Mouse (Mus musculus): ENCODE measurements around the gene Krtcap3. TPM values are rescaled to one million over a fixed set of nuclear protein-coding genes. Genes with fewer than 3 reads are reported as not detected.
A peak's percentile ranks its signal among the peaks of the same experiment; 100 is the strongest.

Gene Krtcap3
- polyA plus RNA-seq, 1 experiment: 25.0 TPM

- no peak for DNase-seq (ENCODE audit: low read depth in 1 of 2, low spot score in 2 of 2)
- 70% methylated on average over 3 of the region's 3 CpGs for WGBS
- Histone ChIP-seq H3K27me3 (ENCODE audit: control insufficient read depth, insufficient read depth, low read length) (no peaks in the 10 kb centered on the region), H3K27ac (ENCODE audit: insufficient read depth, low read length) (peak overlapping the region; percentile 82), H3K4me1 (ENCODE audit: control insufficient read depth, insufficient read depth, insufficient read length) (peaks cover 18% of the 10 kb centered on the region; the same call in 1 of the 2 replicates), H3K4me3 (ENCODE audit: extremely low read depth, insufficient read depth, insufficient read length) (no peak overlapping the region), H3K36me3 (ENCODE audit: control insufficient read depth, insufficient read depth, low read length) (peaks cover 2% of the 10 kb centered on the region; the same call in 1 of the 2 replicates)
- TF ChIP-seq CTCF (IDR thresholded peaks at IDR 0.05; ENCODE audit: extremely low read depth, insufficient read depth, insufficient read length, insufficient replicate concordance): no peak
- TF ChIP-seq POLR2A (IDR thresholded peaks at IDR 0.05; ENCODE audit: low read depth, low read length): no peak
These were observed 38.2 kb downstream of the Krtcap3 start for GRCm38 (mm10) chr5:31289626-31290230.

- H3K4me1 ChIP-seq (ENCODE audit: control insufficient read depth, insufficient read depth, insufficient read length): peaks cover 24% of the 10 kb centered on the region
- H3K36me3 ChIP-seq (ENCODE audit: control insufficient read depth, insufficient read depth, low read length): peaks cover under 1% of the 10 kb centered on the region; the same call in 1 of the 2 replicates
- H3K27ac ChIP-seq (ENCODE audit: insufficient read depth, low read length): peak within 1 kb of the TSS; percentile 90
- H3K27me3 ChIP-seq (ENCODE audit: control insufficient read depth, insufficient read depth, low read length): peaks cover 7% of the 10 kb centered on the region
- peak within 1 kb of the TSS; percentile 68 for H3K4me3 ChIP-seq (ENCODE audit: extremely low read depth, insufficient read depth, insufficient read length)
- DNase-seq (ENCODE audit: low read depth in 1 of 2, low spot score in 2 of 2): peak; percentile 94 to 99
- whole genome bisulfite sequencing: 1% methylated on average over 45 of the region's 45 CpGs
- TF ChIP-seq POLR2A (IDR thresholded peaks at IDR 0.05; ENCODE audit: low read depth, low read length) (peak; percentile 23; the same call in 1 of the 2 replicates), CTCF (IDR thresholded peaks at IDR 0.05; ENCODE audit: extremely low read depth, insufficient read depth, insufficient read length, insufficient replicate concordance) (no peak)
These were observed 39.2 kb downstream of the Krtcap3 start, which contains the start of gene Ift172 for GRCm38 (mm10) chr5:31290521-31291360. TSS of gene Ift172 (minus strand) at chr5:31291116.

GRCm38 (mm10) chr5:31291361-31291688 is 39.8 kb downstream of the Krtcap3 start:
- Histone ChIP-seq H3K4me1 (ENCODE audit: control insufficient read depth, insufficient read depth, insufficient read length) (peaks cover 25% of the 10 kb centered on the region), H3K27ac (ENCODE audit: insufficient read depth, low read length) (peak overlapping the region; percentile 90), H3K4me3 (ENCODE audit: extremely low read depth, insufficient read depth, insufficient read length) (peak overlapping the region; percentile 68), H3K36me3 (ENCODE audit: control insufficient read depth, insufficient read depth, low read length) (no peaks in the 10 kb centered on the region), H3K27me3 (ENCODE audit: control insufficient read depth, insufficient read depth, low read length) (peaks cover 11% of the 10 kb centered on the region)
- DNase-seq (ENCODE audit: low read depth in 1 of 2, low spot score in 2 of 2): no peak
- WGBS: 7% methylated on average over 9 of the region's 9 CpGs
- no peak for TF ChIP-seq CTCF (IDR thresholded peaks at IDR 0.05; ENCODE audit: extremely low read depth, insufficient read depth, insufficient read length, insufficient replicate concordance)
- no peak; the same call in 1 of the 2 replicates for TF ChIP-seq POLR2A (IDR thresholded peaks at IDR 0.05; ENCODE audit: low read depth, low read length)

GRCm38 (mm10) chr5:31294964-31295605 is 43.6 kb downstream of the Krtcap3 start:
- H3K4me1 ChIP-seq (ENCODE audit: control insufficient read depth, insufficient read depth, insufficient read length): peaks cover 8% of the 10 kb centered on the region
- WGBS: 26% methylated on average over 29 of the region's 29 CpGs
- no peaks in the 10 kb centered on the region for H3K36me3 ChIP-seq (ENCODE audit: control insufficient read depth, insufficient read depth, low read length)
- H3K27me3 ChIP-seq (ENCODE audit: control insufficient read depth, insufficient read depth, low read length): peaks cover 15% of the 10 kb centered on the region
- DNase-seq (ENCODE audit: low read depth in 1 of 2, low spot score in 2 of 2): no peak
- H3K27ac ChIP-seq (ENCODE audit: insufficient read depth, low read length): no peak overlapping the region
- H3K4me3 ChIP-seq (ENCODE audit: extremely low read depth, insufficient read depth, insufficient read length): peak overlapping the region; percentile 51; the same call in 1 of the 2 replicates
- TF ChIP-seq CTCF (IDR thresholded peaks at IDR 0.05; ENCODE audit: extremely low read depth, insufficient read depth, insufficient read length, insufficient replicate concordance): no peak
- no peak for TF ChIP-seq POLR2A (IDR thresholded peaks at IDR 0.05; ENCODE audit: low read depth, low read length)

- no peak for DNase-seq (ENCODE audit: low read depth in 1 of 2, low spot score in 2 of 2)
- 3% methylated on average over 43 of the region's 46 CpGs for WGBS
- H3K27ac ChIP-seq (ENCODE audit: insufficient read depth, low read length): no peak within 1 kb of the TSS
These were observed 44.2 kb downstream of the Krtcap3 start, which contains the start of gene Fndc4 for GRCm38 (mm10) chr5:31295606-31296141. TSS of gene Fndc4 (minus strand) at chr5:31296080.

GRCm38 (mm10) chr5:31297047-31297757 is 45.7 kb downstream of the Krtcap3 start, which contains the start of gene Gckr:
TSS of gene Gckr (plus strand) at chr5:31297443.
- Histone ChIP-seq H3K4me1 (ENCODE audit: control insufficient read depth, insufficient read depth, insufficient read length) (peaks cover 7% of the 10 kb centered on the region; the same call in 1 of the 2 replicates), H3K27ac (ENCODE audit: insufficient read depth, low read length) (no peak within 1 kb of the TSS), H3K4me3 (ENCODE audit: extremely low read depth, insufficient read depth, insufficient read length) (no peak within 1 kb of the TSS), H3K27me3 (ENCODE audit: control insufficient read depth, insufficient read depth, low read length) (peaks cover 15% of the 10 kb centered on the region), H3K36me3 (ENCODE audit: control insufficient read depth, insufficient read depth, low read length) (no peaks in the 10 kb centered on the region)
- TF ChIP-seq CTCF (IDR thresholded peaks at IDR 0.05; ENCODE audit: extremely low read depth, insufficient read depth, insufficient read length, insufficient replicate concordance) (no peak), POLR2A (IDR thresholded peaks at IDR 0.05; ENCODE audit: low read depth, low read length) (no peak)
- 81% methylated on average over 13 of the region's 13 CpGs for WGBS
- no peak for DNase-seq (ENCODE audit: low read depth in 1 of 2, low spot score in 2 of 2)

More at GRCm38 (mm10) chr5:31295606-31296141, 44.2 kb downstream of the Krtcap3 start, which contains the start of gene Fndc4:
- TF ChIP-seq POLR2A (IDR thresholded peaks at IDR 0.05; ENCODE audit: low read depth, low read length): no peak
- TF ChIP-seq CTCF (IDR thresholded peaks at IDR 0.05; ENCODE audit: extremely low read depth, insufficient read depth, insufficient read length, insufficient replicate concordance): no peak
- H3K4me3 ChIP-seq (ENCODE audit: extremely low read depth, insufficient read depth, insufficient read length): peak within 1 kb of the TSS; percentile 51; the same call in 1 of the 2 replicates
- H3K27me3 ChIP-seq (ENCODE audit: control insufficient read depth, insufficient read depth, low read length): peaks cover 15% of the 10 kb centered on the region
- H3K36me3 ChIP-seq (ENCODE audit: control insufficient read depth, insufficient read depth, low read length): no peaks in the 10 kb centered on the region
- H3K4me1 ChIP-seq (ENCODE audit: control insufficient read depth, insufficient read depth, insufficient read length): peaks cover 7% of the 10 kb centered on the region; the same call in 1 of the 2 replicates
